Mouse (Mus musculus): ENCODE measurements around the gene Lmx1a.

GRCm38 (mm10) chr1:167820031-167820430, 131.0 kb downstream of the Lmx1a start:
- TF ChIP-seq CTCF (IDR thresholded peaks at IDR 0.05; ENCODE audit: low read depth, low read length) (no peak), POLR2A (IDR thresholded peaks at IDR 0.05; ENCODE audit: borderline replicate concordance, low read depth, low read length) (no peak)

All from bone marrow macrophage, adult 2 months (primary cell).